Mouse (Mus musculus) effector memory CD4-positive, alpha-beta T cell, adult 5 months (primary cell): Measurements from ENCODE around the gene Tpra1. TPM values are rescaled to one million over a fixed set of nuclear protein-coding genes. Genes with fewer than 3 reads are reported as not detected.

ENCODE experiments used
- polyA plus RNA-seq: library from polyadenylated mRNA; unstranded; fragments of 100-300 nt; shearing (Covaris generic); gene quantifications from one replicate; pipeline ENCODE4 v1.2.1, GENCODE M21; 2017

Gene Tpra1
- polyA plus RNA-seq: 89.3 TPM

GRCm38 (mm10) chr6:88901947-88902820, at the start of gene Tpra1:
TSS of gene Tpra1 (plus strand) at chr6:88902251.

GRCm38 (mm10) chr6:88874868-88875508, 27.1 kb upstream of the Tpra1 start, which contains the start of gene Podxl2:
TSS of gene Podxl2 (minus strand) at chr6:88875044.

GRCm38 (mm10) chr6:88898534-88899048, 3.5 kb upstream of the Tpra1 start, which contains the start of gene Mcm2:
TSS of gene Mcm2 (minus strand) at chr6:88898780.

Other genes starting within 250 kb of the Tpra1 start
- gene Mgll, start 177.8 kb upstream of the Tpra1 start, polyA plus RNA-seq: 0.41 TPM
- gene Abtb1, start 60.3 kb upstream of the Tpra1 start, polyA plus RNA-seq: 43.8 TPM
- 0.46 TPM for gene Podxl2, start 27.2 kb upstream of the Tpra1 start, polyA plus RNA-seq
- 44.8 TPM for gene Mcm2, start 3.5 kb upstream of the Tpra1 start, polyA plus RNA-seq